Mouse (Mus musculus): ENCODE measurements around the gene Gdf3.
A peak's percentile ranks its signal among the peaks of the same experiment; 100 is the strongest.
"Not testable (repeated sequence)": the region's sequence is repeated elsewhere in the genome, so short reads cannot be mapped to it uniquely, and the experiment has no call there.

Gdf3 gene

GRCm38 (mm10) chr6:122609771-122610170 is at the start of gene Gdf3:
Gdf3 (minus strand) TSS chr6:122610087.
- no peak for DNase-seq (ENCODE audit: low read depth in 1 of 2, low spot score in 2 of 2)

DNA sequence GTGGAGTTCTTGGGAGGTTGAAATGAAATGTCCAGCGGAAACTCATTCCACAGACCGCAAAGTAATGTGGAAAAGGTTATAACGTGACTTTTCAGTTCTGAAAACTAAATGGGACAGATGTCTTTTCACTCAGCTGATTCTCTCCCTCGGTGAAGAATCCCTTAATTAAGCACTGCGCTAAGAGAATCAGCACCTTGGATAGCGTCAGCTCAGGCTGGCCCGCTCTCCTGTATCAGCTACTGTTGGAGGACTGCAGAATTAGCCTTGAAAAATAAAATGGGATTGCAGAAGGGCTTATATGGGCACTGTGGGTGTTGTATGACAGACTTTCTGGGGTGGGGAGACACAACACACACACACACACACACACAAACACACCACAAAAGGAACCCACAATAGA is 49.7 kb upstream of the Gdf3 start:
- DNase-seq (ENCODE audit: low read depth in 1 of 2, low spot score in 2 of 2) = no peak

DNA sequence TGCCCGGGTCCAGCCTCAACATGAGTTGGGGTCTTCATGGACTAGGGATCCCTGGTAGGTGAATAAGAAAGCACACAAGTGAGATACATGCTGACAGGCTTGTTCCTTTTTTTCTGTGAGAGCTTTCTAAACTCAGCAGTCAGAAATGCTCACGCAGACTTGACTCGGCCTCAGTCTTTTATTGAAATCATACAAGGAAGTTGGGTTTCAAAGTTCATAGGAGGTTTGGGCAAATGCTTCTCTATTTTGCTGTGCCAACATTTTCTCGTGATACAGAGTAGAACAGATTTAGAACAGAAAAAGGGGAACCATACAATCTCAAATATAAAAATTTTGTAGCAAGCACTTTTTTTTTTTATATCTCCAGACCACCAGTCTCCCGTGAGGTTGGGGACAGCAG is 47.7 kb upstream of the Gdf3 start:
- DNase-seq (ENCODE audit: low read depth in 1 of 2, low spot score in 2 of 2) = peak in 1 of 2 experiments; percentile 60

DNA sequence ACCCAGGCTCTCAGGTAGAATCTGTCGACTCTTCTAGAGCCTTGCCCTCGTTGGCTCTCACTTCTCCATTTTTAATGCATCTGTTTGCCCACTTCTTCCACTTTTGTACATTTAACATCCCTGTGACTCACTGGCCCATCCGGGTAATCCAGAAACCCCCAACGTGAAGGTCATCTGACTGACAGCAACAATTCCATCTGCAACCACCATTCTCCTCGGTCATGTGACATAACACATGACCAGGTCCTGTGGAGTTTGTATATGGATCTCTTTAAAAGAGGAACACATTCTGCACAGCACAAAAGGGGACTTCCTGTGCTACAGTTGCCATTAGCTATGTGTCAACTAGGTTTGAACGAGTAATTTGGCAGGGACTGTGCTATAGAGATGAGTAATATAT is 44.4 kb upstream of the Gdf3 start:
- peak; percentile 85 to 92 for DNase-seq (ENCODE audit: low read depth in 1 of 2, low spot score in 2 of 2)

- peak; percentile 58 to 82 for DNase-seq (ENCODE audit: low read depth in 1 of 2, low spot score in 2 of 2)
Observed at GRCm38 (mm10) chr6:122650398-122650980, 40.6 kb upstream of the Gdf3 start.

DNA sequence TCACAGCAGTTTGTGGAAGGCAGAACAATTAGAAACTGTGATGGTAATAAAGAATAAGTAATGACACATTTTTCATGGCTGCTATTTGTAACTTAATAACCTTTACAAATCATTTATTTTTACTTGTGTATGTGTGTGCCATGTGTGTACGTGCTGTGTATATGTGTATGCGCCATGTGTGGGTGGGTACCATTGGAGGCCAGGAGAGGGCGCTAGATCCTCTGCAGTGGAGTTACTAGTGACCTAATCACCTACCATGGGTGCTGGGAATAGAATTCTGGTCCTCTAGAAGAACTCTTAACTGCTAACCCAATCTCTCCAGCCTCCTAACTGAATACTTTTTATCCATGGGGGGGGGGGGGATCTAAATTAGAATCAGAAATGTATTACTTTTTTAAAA is 40.0 kb upstream of the Gdf3 start:
- no peak for DNase-seq (ENCODE audit: low read depth in 1 of 2, low spot score in 2 of 2)

DNA sequence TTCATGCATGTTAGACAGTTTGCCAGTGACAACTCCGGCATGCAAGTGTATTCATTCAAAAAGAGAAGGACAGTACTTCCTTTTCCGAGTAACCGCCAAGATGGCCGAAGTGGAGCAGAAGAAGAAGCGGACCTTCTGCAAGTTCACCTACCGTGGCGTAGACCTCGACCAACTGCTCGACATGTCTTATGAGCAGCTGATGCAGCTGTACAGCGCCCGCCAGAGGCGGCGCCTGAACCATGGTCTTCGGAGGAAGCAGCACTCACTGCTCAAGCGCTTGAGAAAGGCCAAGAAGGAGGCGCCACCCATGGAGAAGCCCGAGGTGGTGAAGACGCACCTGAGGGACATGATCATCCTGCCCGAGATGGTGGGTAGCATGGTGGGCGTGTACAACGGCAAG is 34.3 kb upstream of the Gdf3 start:
- DNase-seq (ENCODE audit: low read depth in 1 of 2, low spot score in 2 of 2) = not testable (repeated sequence)

- not testable (repeated sequence) for DNase-seq (ENCODE audit: low read depth in 1 of 2, low spot score in 2 of 2)
Observed at GRCm38 (mm10) chr6:122637566-122637965, 27.7 kb upstream of the Gdf3 start.

DNA sequence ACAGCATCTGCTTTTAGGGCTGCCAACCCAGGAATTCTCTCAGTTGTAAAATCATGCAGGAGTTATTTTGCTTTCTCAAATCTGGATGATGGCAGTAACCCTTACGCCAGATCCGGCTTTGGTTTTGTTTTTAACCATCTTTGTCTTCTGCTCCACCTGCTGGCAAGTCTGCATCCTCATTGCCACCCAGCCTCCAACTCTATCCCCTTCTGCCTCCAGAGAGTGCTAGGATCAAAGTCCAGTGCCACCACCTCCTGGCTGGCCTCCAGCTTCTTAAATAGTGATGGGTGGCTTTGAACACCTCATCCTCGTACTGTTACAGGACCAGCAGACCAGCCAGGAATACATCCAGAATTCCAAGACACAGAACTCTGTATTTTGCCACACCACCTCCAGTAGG is 26.8 kb upstream of the Gdf3 start:
- no peak for DNase-seq (ENCODE audit: low read depth in 1 of 2, low spot score in 2 of 2)

GRCm38 (mm10) chr6:122635315-122635714 is 25.4 kb upstream of the Gdf3 start:
- DNase-seq (ENCODE audit: low read depth in 1 of 2, low spot score in 2 of 2) = peak; percentile 67 to 75

- DNase-seq (ENCODE audit: low read depth in 1 of 2, low spot score in 2 of 2) = no peak
Observed at GRCm38 (mm10) chr6:122633411-122633810, 23.5 kb upstream of the Gdf3 start.

DNA sequence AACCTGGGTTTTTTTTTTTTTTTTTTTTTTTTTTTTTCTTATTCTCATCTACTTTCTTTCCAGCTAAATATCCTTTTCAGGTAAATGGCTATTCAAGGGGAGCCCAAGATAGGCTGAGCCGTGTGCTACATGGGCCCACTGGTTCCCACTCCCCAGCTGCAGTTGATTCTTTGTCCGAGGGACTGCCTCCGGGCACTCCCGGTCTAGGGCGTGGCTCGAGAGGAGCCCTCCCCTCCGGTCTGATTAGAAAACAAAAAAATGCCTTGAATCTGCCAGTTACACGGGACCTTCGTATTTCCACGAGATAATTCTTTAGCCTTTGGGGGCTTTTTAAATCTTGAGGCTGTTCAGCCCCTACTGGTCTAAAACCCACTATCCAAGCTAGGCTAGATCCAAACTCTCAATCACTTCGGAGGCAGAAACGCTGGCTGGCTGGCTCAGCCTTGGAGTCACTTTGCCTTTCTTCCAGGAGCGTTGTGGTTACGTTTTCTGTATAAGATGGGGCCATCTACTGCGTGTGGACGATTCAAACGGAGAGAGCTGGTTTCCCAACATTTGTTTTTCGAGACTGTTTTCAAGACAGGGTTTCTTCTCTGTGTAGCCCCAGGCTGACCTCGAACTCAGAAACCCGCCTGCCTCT is 17.7 kb upstream of the Gdf3 start:
- DNase-seq (ENCODE audit: low read depth in 1 of 2, low spot score in 2 of 2) = no peak

DNA sequence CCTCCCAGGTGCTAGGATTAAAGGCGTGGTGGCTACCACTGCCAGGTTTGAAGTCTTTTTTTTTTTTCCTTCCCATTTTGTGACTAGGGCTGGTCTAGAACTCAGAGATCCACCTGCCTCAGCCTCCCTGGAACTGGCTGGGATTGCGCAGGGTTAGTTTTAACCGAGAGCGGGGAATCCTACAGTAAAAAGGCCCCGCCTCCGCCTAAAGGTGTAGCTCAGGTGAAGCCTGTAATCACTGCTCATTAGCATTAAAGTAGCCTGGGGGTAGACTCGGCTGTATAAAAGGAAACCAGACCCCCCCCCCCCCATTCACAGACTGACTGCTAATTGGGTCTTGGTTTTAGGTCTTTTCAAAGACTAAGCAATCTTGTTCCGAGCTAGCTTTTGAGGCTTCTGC is 16.2 kb upstream of the Gdf3 start, which contains the start of gene Dppa3:
TSS of gene Dppa3 (plus strand) at position 301 of the 400 bp plus-strand sequence.
- DNase-seq (ENCODE audit: low read depth in 1 of 2, low spot score in 2 of 2) = no peak

DNA sequence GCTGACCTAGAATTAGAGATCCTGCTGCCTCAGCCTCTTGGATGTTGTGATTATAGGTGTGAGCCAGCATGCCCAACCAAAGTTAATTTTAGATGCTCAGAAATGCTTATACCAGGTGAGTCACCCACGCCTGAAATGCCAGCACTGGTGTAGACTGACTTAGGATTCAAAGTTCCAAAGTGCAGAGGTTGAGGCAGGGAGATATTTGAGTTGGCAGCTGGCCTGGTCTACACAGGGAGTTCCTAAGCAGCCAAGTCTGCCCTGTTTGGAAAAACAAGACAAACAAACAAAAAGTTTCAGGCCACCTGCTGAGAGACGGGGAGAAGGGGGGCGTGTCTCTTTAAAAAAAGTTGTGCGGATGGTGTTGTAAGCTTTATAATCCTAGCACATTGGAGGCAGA is 15.3 kb upstream of the Gdf3 start:
- DNase-seq (ENCODE audit: low read depth in 1 of 2, low spot score in 2 of 2) = no peak

DNA sequence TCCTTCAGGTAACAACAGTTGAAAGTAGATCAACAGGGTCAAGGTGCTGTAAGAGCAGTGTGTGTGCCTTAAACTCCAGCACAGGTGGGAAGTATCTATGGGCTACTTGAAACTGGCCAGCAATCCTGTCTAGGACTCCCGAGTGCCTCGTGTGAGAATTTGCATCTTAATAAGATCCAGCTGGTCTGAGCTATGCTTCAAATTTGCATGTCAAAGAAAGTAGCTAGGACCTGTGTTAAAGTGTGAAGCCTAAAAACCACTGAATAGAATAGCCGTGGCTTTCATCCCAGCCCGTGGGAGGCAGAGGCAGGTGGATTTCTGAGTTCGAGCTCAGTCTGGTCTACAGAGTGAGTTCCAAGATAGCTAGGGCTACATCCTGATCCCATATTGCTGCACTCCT is 14.6 kb upstream of the Gdf3 start:
- DNase-seq (ENCODE audit: low read depth in 1 of 2, low spot score in 2 of 2) = no peak

GRCm38 (mm10) chr6:122621066-122621465 is 11.2 kb upstream of the Gdf3 start:
- no peak for DNase-seq (ENCODE audit: low read depth in 1 of 2, low spot score in 2 of 2)

DNA sequence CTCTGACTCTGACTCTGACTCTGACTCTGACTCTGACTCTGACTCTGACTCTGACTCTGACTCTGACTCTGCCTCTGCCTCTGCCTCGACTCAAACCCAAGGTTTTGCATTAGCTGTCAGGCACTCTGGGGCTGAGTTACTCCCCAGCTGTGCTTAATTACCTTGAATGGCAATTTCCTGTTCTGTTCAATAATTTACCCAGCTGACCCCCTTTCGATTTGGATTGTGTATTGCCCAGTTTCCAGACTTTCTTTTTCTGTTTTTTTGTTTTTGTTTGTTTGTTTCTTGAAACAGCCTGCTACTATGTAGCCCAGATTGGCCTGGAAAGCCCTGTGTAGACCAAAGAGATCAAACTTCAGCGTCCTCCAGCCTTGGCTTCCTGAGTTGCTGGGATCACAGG is 6.1 kb upstream of the Gdf3 start:
- no peak for DNase-seq (ENCODE audit: low read depth in 1 of 2, low spot score in 2 of 2)

- DNase-seq (ENCODE audit: low read depth in 1 of 2, low spot score in 2 of 2) = peak in 1 of 2 experiments; percentile 45
Observed at GRCm38 (mm10) chr6:122614047-122614446, 4.2 kb upstream of the Gdf3 start.

- no peak for DNase-seq (ENCODE audit: low read depth in 1 of 2, low spot score in 2 of 2)
Observed at GRCm38 (mm10) chr6:122612426-122612825, 2.5 kb upstream of the Gdf3 start.

GRCm38 (mm10) chr6:122609377-122609728 is 534 bp downstream of the Gdf3 start:
- DNase-seq (ENCODE audit: low read depth in 1 of 2, low spot score in 2 of 2) = no peak

DNA sequence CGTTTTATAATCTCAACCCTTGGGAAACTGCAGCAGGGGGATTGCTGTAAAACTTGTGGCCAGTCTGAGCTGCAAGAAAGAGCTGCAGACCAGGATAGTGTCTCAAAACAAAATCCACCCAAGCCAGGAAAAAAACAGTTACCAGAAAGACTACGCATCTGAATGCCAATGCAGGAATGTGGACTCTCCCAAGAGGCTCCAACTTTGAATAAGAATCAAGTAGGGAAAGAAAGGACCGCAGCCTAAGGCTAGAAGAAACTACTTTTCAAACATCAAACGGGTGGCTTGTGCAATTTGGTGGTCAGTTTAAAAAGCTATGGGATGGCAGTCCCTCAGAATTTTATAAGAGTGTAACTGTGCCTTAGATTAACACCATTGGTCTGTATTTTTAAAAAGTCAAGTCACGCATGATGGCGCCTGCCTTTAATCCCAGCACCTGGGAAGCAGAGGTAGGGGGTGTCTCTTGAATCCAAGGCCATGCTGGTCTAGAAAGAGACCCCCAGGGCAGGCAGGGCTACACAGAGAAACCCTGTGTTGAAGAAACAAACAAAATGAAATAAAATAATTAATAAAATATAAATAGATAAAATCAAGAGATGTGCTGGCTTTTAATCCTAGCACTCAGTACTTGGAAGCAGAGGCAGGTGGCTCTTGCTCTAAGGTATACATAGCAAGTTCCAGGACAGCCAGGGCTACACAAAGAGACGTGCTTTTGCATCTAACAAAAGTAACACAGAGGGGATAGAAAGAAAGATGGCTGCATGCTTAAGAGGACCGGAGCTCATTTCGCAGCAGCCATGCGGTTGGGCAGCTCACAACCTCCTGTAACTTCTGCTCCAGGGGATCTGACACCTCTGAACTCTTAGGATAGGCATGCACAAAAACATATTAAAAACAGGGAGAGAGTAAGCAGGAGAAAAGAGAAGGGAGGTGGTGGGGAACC is 1.2 kb downstream of the Gdf3 start:
- DNase-seq (ENCODE audit: low read depth in 1 of 2, low spot score in 2 of 2) = no peak

GRCm38 (mm10) chr6:122607700-122608099 is 2.2 kb downstream of the Gdf3 start:
- DNase-seq (ENCODE audit: low read depth in 1 of 2, low spot score in 2 of 2) = no peak

All from monocyte, adult 2 months (primary cell).